Mouse (Mus musculus): Measurements from ENCODE around the gene Comp.

GRCm38 (mm10) chr8:70347860-70348420 is 25.4 kb upstream of the Comp start:
- TF ChIP-seq CTCF (IDR thresholded peaks at IDR 0.05) (no peak), POLR2A (IDR thresholded peaks at IDR 0.05; ENCODE audit: insufficient read depth, low read depth, low read length) (no peak)
